Mouse (Mus musculus) urinary bladder, postnatal 36 days (tissue): ENCODE measurements around the gene Setd5.
A peak's percentile ranks its signal among the peaks of the same experiment; 100 is the strongest.

Experiments used
- DNase-seq, 2 experiments: peaks; one replicate each; pipeline ENCODE4 v3.0.0; 2022; ENCODE audit warnings: low spot score in 2 of 2, mixed read lengths in 1 of 2

The Setd5 gene

GRCm38 (mm10) chr6:113193765-113194460 is 116.7 kb downstream of the Setd5 start:
- DNase-seq, result peak; percentile 10 to 23

GRCm38 (mm10) chr6:113194517-113194840 is 117.3 kb downstream of the Setd5 start:
- no peak for DNase-seq

- no peak for DNase-seq
These were observed 117.9 kb downstream of the Setd5 start, which contains the start of gene Lhfpl4 for GRCm38 (mm10) chr6:113194841-113195595. TSS of gene Lhfpl4 (minus strand) at chr6:113195384.

GRCm38 (mm10) chr6:113195596-113195992 is 118.4 kb downstream of the Setd5 start:
- DNase-seq, result no peak
